Mouse (Mus musculus) myocyte (in vitro differentiated cells): ENCODE results near the gene Trpm5. TPM values are rescaled to one million over a fixed set of nuclear protein-coding genes. Genes with fewer than 3 reads are reported as not detected.
A peak's percentile ranks its signal among the peaks of the same experiment; 100 is the strongest.

Source experiments
- H3K27me3 ChIP-seq: one replicate; pipeline ENCODE4 v1.6.1; 2011; ENCODE audit not compliant: control insufficient read depth, insufficient read depth, insufficient read length
- H3K36me3 ChIP-seq: one replicate; pipeline ENCODE4 v1.6.1; 2011; ENCODE audit not compliant: control insufficient read depth, insufficient read depth
- H3K4me2 ChIP-seq: one replicate; pipeline ENCODE4 v1.6.1; 2011; ENCODE audit warnings: low read depth, control low read depth
- H3K4me3 ChIP-seq: one replicate; pipeline ENCODE4 v1.5.1; 2011; ENCODE audit warnings: mild to moderate bottlenecking, control low read depth, moderate library complexity
- H3K79me2 ChIP-seq: one replicate; pipeline ENCODE4 v1.6.1; 2011; ENCODE audit not compliant: control insufficient read depth, insufficient read depth
- H3ac ChIP-seq: one replicate; pipeline ENCODE4 v1.6.1; 2011; ENCODE audit not compliant: control insufficient read depth, insufficient read length
- CEBPB ChIP-seq: IDR thresholded peaks from 2 replicates; pipeline ENCODE4 v1.6.1; 2011; ENCODE audit warnings: mild to moderate bottlenecking, moderate library complexity; ENCODE audit not compliant: poor library complexity, insufficient read depth, severe bottlenecking
- E2F4 ChIP-seq: IDR thresholded peaks from one replicate; pipeline ENCODE4 v1.6.1; 2011; ENCODE audit warnings: mild to moderate bottlenecking, control low read depth, moderate library complexity; ENCODE audit not compliant: insufficient read depth
- MAX ChIP-seq: IDR thresholded peaks from one replicate; pipeline ENCODE4 v1.6.1; 2011; ENCODE audit warnings: low read depth, mild to moderate bottlenecking, control low read depth
- MYOD1 ChIP-seq, 3 experiments: IDR thresholded peaks; one replicate each; pipeline ENCODE4 v1.6.1; 2011; ENCODE audit warnings: control low read depth in 2 of 3, low read depth in 2 of 3, mild to moderate bottlenecking in 2 of 3, moderate library complexity in 1 of 3; ENCODE audit not compliant: insufficient read length in 2 of 3, control insufficient read depth in 1 of 3
- MYOG ChIP-seq, 3 experiments: IDR thresholded peaks; one replicate each; pipeline ENCODE4 v1.6.1; 2011; ENCODE audit warnings: control low read depth in 2 of 3, low read depth in 2 of 3, mild to moderate bottlenecking in 2 of 3; ENCODE audit not compliant: insufficient read length in 2 of 3, control insufficient read depth in 1 of 3, insufficient read depth in 1 of 3
- POLR2A ChIP-seq: IDR thresholded peaks from one replicate; pipeline ENCODE4 v1.6.1; 2011; ENCODE audit warnings: low read depth, mild to moderate bottlenecking, control low read depth, moderate library complexity; ENCODE audit not compliant: insufficient read length
- POLR2AphosphoS2 ChIP-seq: IDR thresholded peaks from one replicate; pipeline ENCODE4 v1.6.1; 2011; ENCODE audit warnings: low read depth, control low read depth; ENCODE audit not compliant: insufficient read length
- REST ChIP-seq: IDR thresholded peaks from one replicate; pipeline ENCODE4 v1.6.1; 2011; ENCODE audit warnings: mild to moderate bottlenecking, control low read depth, moderate library complexity; ENCODE audit not compliant: insufficient read depth, insufficient read length
- SRF ChIP-seq: IDR thresholded peaks from one replicate; pipeline ENCODE4 v1.6.1; 2011; ENCODE audit warnings: low read depth; ENCODE audit not compliant: control insufficient read depth, insufficient read length
- TCF12 ChIP-seq: IDR thresholded peaks from one replicate; pipeline ENCODE4 v1.6.1; 2011; ENCODE audit warnings: mild to moderate bottlenecking, control low read depth; ENCODE audit not compliant: poor library complexity, insufficient read depth, severe bottlenecking
- TCF3 ChIP-seq: IDR thresholded peaks from one replicate; pipeline ENCODE4 v1.6.1; 2011; ENCODE audit warnings: low read depth, control low read depth; ENCODE audit not compliant: insufficient read length
- USF1 ChIP-seq: IDR thresholded peaks from one replicate; pipeline ENCODE4 v1.6.1; 2011; ENCODE audit warnings: low read depth, mild to moderate bottlenecking, control low read depth, moderate library complexity
- polyA plus RNA-seq: library from polyadenylated mRNA; unstranded; fragments of >200 nt; fragmentation: generic; extraction: Trizol; gene quantifications from one replicate; pipeline ENCODE4 v1.2.1, GENCODE M21; 2012; ENCODE audit warnings: missing spikeins

The Trpm5 gene
- polyA plus RNA-seq, 1 experiment: 6.9 TPM

DNA sequence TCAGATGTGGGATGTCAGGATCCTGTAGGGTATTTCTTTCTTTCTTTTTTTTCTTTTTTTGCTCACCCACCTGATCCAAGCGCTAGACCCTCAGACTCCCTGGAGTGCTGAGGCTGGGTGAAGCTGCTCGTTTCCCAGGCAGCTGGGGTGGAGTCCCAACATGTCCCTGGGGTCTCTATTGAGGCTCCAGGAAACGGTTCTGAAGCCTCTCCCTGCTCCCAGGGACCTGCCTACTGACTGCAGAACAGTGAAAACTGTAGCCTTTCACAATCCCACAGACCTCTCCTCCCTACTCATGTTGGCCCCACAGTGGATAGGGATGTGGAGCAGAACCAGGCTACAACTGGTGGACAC is 39.9 kb downstream of the Trpm5 start:
- Histone ChIP-seq H3K36me3 (peaks cover 6% of the 10 kb centered on the region), H3ac (peak overlapping the region; percentile 95), H3K27me3 (no peaks in the 10 kb centered on the region), H3K4me3 (peak overlapping the region; percentile 99), H3K79me2 (peaks cover 67% of the 10 kb centered on the region), H3K4me2 (peak overlapping the region; percentile 99)
- TF ChIP-seq SRF: no peak
- TF ChIP-seq POLR2A: no peak
- no peak for TF ChIP-seq REST
- TF ChIP-seq E2F4: no peak
- TF ChIP-seq POLR2AphosphoS2: no peak

GRCm38 (mm10) chr7:143053961-143054611 is 40.4 kb downstream of the Trpm5 start:
- Histone ChIP-seq H3K4me3 (peak overlapping the region; percentile 99), H3K4me2 (peak overlapping the region; percentile 99), H3K36me3 (peaks cover 5% of the 10 kb centered on the region), H3K79me2 (peaks cover 62% of the 10 kb centered on the region), H3ac (peak overlapping the region; percentile 95), H3K27me3 (no peaks in the 10 kb centered on the region)
- TF ChIP-seq POLR2AphosphoS2 (peak; percentile 64), TCF3 (no peak), E2F4 (no peak), POLR2A (peak; percentile 36), MYOG (IDR thresholded peaks at IDR 0.05; ENCODE audit: control insufficient read depth in 1 of 3, insufficient read depth in 1 of 3, insufficient read length in 2 of 3, low read depth in 2 of 3) (no peak)

DNA sequence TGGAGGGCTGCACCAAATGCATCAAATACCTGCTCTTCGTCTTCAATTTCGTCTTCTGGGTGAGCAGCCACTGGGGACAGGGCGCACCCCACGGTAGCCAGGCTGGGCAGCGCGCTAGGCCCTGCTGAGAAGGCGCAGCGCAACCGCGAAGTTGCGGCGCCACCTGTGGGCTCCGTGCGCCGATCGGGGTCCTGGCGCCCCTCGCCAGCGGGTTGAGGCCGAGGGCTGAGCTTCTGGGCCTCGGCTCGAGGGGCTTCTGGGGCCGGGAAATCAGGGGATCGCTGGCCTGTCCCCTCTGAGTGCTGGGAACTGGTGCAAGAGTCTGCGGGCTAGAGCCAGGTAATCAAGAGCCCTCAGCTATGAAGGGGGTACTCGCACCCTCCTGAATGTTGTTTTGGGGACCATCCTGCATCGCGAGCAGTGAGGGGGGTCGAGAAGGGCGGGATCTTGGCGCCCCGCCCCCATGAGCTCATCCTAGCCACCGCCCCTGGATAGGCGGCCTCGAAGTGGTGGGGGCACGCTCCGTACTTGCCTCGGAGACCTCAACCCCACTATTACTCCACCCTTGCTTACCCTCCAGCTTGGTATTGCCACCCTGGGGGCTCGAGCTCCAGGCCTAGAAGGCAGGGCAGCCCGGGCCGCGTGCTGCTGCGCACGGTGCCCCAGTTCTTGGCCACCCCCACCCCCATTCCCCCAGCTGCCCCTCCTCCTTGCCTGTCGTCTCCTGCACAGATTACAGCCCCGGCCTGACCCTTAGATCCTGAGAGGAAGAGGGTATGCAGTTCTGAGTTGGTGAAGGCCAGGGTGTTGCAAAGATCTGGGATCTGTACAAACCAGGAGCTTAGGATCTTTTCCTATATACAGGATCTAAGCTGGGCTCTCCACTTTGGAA is 41.2 kb downstream of the Trpm5 start:
- Histone ChIP-seq H3K4me2 (peak overlapping the region; percentile 99), H3K27me3 (no peaks in the 10 kb centered on the region), H3K79me2 (peaks cover 54% of the 10 kb centered on the region), H3ac (peak overlapping the region; percentile 95), H3K36me3 (peaks cover 5% of the 10 kb centered on the region), H3K4me3 (peak overlapping the region; percentile 99)
- no peak for TF ChIP-seq REST
- no peak for TF ChIP-seq E2F4
- TF ChIP-seq TCF12: no peak
- no peak for TF ChIP-seq USF1
- TF ChIP-seq POLR2A: peak; percentile 62
- TF ChIP-seq MYOG (IDR thresholded peaks at IDR 0.05; ENCODE audit: control insufficient read depth in 1 of 3, insufficient read depth in 1 of 3, insufficient read length in 2 of 3, low read depth in 2 of 3): no peak
- peak in 1 of 3 experiments; percentile 39 for TF ChIP-seq MYOD1 (IDR thresholded peaks at IDR 0.05; ENCODE audit: control insufficient read depth in 1 of 3, insufficient read length in 2 of 3, low read depth in 2 of 3)
- TF ChIP-seq POLR2AphosphoS2: peak; percentile 82
- no peak for TF ChIP-seq SRF
- TF ChIP-seq MAX: no peak
- TF ChIP-seq CEBPB: no peak
- TF ChIP-seq TCF3: no peak

DNA sequence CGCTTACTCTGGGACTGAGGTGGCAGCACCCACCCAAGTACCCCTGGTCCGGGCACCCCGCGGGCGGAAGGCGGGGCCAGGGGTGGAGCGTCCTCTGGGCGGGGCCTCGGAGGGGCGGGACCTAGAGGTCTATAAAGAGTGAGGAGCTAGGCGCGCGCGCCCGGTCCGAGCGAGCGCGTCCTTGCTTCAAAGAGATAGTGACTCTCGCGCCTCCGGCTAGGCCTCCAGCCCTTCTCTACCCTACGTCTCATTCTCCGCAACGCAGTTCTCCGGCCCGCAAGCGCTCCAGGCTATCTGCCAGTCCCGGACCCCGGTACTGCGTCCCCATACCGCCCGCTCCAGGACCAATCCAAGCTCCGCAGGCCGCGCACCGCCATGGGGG is 41.8 kb downstream of the Trpm5 start, which contains the start of gene Cd81:
Gene Cd81 (plus strand): TSS at position 114 of the 382 bp plus-strand sequence.
- peaks cover 4% of the 10 kb centered on the region for H3K36me3 ChIP-seq
- peak; percentile 95 for TF ChIP-seq POLR2AphosphoS2
- no peak for TF ChIP-seq TCF12
- TF ChIP-seq POLR2A: peak; percentile 94
- no peak for TF ChIP-seq REST
- TF ChIP-seq SRF: no peak
- peaks cover 48% of the 10 kb centered on the region for H3K79me2 ChIP-seq
- peak within 1 kb of the TSS; percentile 99 for H3K4me3 ChIP-seq
- peak within 1 kb of the TSS; percentile 99 for H3K4me2 ChIP-seq
- no peaks in the 10 kb centered on the region for H3K27me3 ChIP-seq
- peak within 1 kb of the TSS; percentile 95 for H3ac ChIP-seq

- TF ChIP-seq USF1: no peak
- no peak for TF ChIP-seq E2F4
- TF ChIP-seq MAX: no peak
- no peak for TF ChIP-seq MYOD1 (IDR thresholded peaks at IDR 0.05; ENCODE audit: control insufficient read depth in 1 of 3, insufficient read length in 2 of 3, low read depth in 2 of 3)
- TF ChIP-seq SRF: no peak
- no peak for TF ChIP-seq POLR2AphosphoS2
- no peak for TF ChIP-seq CEBPB
- no peak for TF ChIP-seq REST
- no peak for TF ChIP-seq POLR2A
- no peak for TF ChIP-seq TCF12
- no peak for TF ChIP-seq TCF3
- no peak for TF ChIP-seq MYOG (IDR thresholded peaks at IDR 0.05; ENCODE audit: control insufficient read depth in 1 of 3, insufficient read depth in 1 of 3, insufficient read length in 2 of 3, low read depth in 2 of 3)
- Histone ChIP-seq H3K4me2 (no peak overlapping the region), H3ac (no peak overlapping the region), H3K27me3 (no peaks in the 10 kb centered on the region), H3K79me2 (peaks cover 35% of the 10 kb centered on the region), H3K4me3 (no peak overlapping the region), H3K36me3 (no peaks in the 10 kb centered on the region)
Measured at GRCm38 (mm10) chr7:143051316-143051715, 43.1 kb downstream of the Trpm5 start.
